Mouse (Mus musculus) limb, embryonic 15.5 days (tissue): ENCODE measurements around the gene Dnajc6. TPM values are rescaled to one million over a fixed set of nuclear protein-coding genes. Genes with fewer than 3 reads are reported as not detected.

Experiments used
- ATAC-seq: fragments of 200-750 bp; cut with Nextera tagmentation; 2 replicates; pipeline ENCODE4 v1.8.0; 2017; ENCODE audit warnings: low read depth, moderate TSS enrichment; ENCODE audit not compliant: insufficient number of reproducible peaks, low FRiP score, low TSS enrichment
- H3K27ac ChIP-seq: fragments of 300-500 bp; sonication (generic); 2 replicates; pipeline ENCODE4 v1.5.1; 2015; ENCODE audit warnings: moderate library complexity, mild to moderate bottlenecking, inconsistent platforms
- H3K27me3 ChIP-seq: fragments of 300-500 bp; sonication (generic); 2 replicates; pipeline ENCODE4 v1.6.1; 2015; ENCODE audit warnings: inconsistent platforms
- H3K36me3 ChIP-seq: fragments of 300-500 bp; sonication (generic); 2 replicates; pipeline ENCODE4 v1.6.1; 2015; ENCODE audit warnings: inconsistent platforms
- H3K4me1 ChIP-seq: fragments of 300-500 bp; sonication (generic); 2 replicates; pipeline ENCODE4 v1.6.1; 2015; ENCODE audit warnings: inconsistent platforms
- H3K4me2 ChIP-seq: fragments of 300-500 bp; sonication (generic); 2 replicates; pipeline ENCODE4 v1.6.1; 2015; ENCODE audit warnings: mild to moderate bottlenecking, inconsistent platforms
- H3K4me3 ChIP-seq: fragments of 300-500 bp; sonication (generic); 2 replicates; pipeline ENCODE4 v1.5.1; 2015; ENCODE audit warnings: mild to moderate bottlenecking, inconsistent platforms
- H3K9ac ChIP-seq: fragments of 300-500 bp; sonication (generic); 2 replicates; pipeline ENCODE4 v1.6.1; 2015; ENCODE audit warnings: inconsistent platforms
- H3K9me3 ChIP-seq: fragments of 300-500 bp; sonication (generic); 2 replicates; pipeline ENCODE4 v1.6.1; 2016; ENCODE audit warnings: inconsistent platforms
- WGBS: fragments of 180-500 bp; shearing (Covaris S2); methylation state at CpG from one replicate; pipeline ENCODE4 v1.1.7; 2015; 5-methylcytosine and 5-hydroxymethylcytosine counted together
- polyA plus RNA-seq: library from polyadenylated mRNA; unstranded; fragments of >200 nt; fragmentation: Nextera tagmentation; extraction: Ambion mirVana; gene quantifications from 2 replicates; pipeline ENCODE4 v1.2.1, GENCODE M21; 2015

The Dnajc6 gene
- polyA plus RNA-seq, 1 experiment from 2014 or later, result 1.3 TPM

DNA sequence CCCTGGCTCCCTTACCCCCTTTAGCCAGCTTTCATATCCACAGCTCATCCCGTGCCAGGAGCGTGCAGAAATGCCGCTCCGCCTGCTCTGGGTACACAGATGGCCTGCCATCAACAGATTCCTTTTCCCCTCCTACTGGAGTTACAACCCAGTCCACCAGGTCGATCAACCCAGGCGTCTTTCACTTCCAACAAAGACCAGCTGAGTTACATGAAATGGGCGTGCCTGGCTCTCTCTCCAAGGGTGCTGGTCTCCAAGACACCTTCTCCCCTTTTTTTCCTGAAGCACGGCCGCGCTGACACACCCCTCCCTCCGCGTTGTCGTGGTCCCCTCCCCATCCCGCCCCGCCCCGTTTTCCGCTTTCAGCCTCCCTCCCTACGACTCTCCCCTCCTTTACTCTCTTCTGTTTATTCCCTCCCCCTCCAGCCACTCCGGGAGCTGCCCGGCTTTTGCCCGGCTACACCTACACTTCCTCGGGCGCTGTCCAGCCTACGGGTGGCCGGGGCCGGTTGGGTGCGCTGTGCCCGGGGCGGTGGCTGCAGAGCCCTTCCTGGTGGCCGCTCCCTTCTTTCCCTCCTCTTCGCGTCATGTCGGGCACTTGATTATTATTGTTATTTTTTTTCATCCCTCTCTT lies 53.6 kb downstream of the Dnajc6 start:
- 2% methylated on average over 33 of the region's 33 CpGs for WGBS
- no peak overlapping the region for H3K9ac ChIP-seq
- peaks cover 12% of the 10 kb centered on the region for H3K4me1 ChIP-seq
- H3K4me3 ChIP-seq, result peak overlapping the region; percentile 35
- H3K27ac ChIP-seq, result no peak overlapping the region
- no peaks in the 10 kb centered on the region for H3K36me3 ChIP-seq
- peak overlapping the region; percentile 69 for H3K4me2 ChIP-seq
- peaks cover 20% of the 10 kb centered on the region for H3K27me3 ChIP-seq
- H3K9me3 ChIP-seq, result no peaks in the 10 kb centered on the region
- peak; percentile 55; the same call in 1 of the 2 replicates for ATAC-seq

DNA sequence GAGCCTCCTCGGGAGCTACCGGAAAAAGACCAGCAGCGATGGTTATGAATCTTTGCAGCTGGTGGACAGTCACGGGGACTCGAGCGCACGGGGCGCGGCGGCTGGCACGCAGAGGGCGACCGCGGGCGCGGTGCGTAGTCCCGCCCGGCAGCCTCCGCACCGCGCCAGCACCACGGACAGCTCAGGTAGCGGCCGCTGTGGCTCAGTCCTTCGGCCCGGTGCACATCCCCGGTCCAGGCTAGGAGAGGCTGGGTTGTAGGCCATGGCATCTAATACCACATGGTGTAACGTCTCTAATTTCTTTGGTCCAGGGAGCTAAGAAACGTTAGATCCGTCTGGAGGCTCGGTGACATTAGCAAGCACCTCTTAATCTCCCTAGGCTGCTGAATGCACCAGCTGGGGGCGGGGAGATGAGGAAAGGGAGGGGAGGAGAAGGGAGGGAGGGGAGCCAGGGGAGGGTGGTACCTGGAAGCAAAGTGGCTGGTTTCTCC lies 54.3 kb downstream of the Dnajc6 start:
- Histone ChIP-seq H3K27ac (no peak overlapping the region), H3K27me3 (peaks cover 20% of the 10 kb centered on the region), H3K9me3 (no peaks in the 10 kb centered on the region), H3K4me1 (peaks cover 12% of the 10 kb centered on the region), H3K4me2 (peak overlapping the region; percentile 69), H3K36me3 (no peaks in the 10 kb centered on the region), H3K4me3 (peak overlapping the region; percentile 35), H3K9ac (no peak overlapping the region)
- ATAC-seq, result no peak
- under 1% methylated on average over 33 of the region's 33 CpGs for WGBS

DNA sequence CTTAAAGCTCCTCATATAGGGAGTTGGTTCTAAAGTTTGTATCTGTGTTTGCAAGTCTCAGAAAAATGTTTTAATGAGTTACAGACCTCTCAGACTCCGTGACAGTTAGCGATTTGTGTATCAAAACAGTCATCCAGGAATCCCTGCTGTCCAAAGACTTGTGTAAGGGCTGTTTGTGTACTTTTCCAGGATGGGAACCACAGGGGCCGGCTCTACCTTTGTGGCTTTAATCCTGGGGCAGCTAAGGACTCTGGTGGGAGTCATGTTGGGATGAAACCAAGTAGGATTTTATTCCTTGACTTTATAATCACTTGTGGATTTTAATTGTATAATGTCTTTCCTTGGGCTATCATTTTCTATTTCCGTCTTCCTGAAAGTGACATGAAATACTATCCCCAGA lies 55.0 kb downstream of the Dnajc6 start:
- Histone ChIP-seq H3K4me1 (peaks cover 12% of the 10 kb centered on the region), H3K27me3 (peaks cover 20% of the 10 kb centered on the region), H3K4me2 (no peak overlapping the region), H3K9me3 (no peaks in the 10 kb centered on the region), H3K27ac (no peak overlapping the region), H3K9ac (no peak overlapping the region), H3K36me3 (no peaks in the 10 kb centered on the region), H3K4me3 (no peak overlapping the region)
- 20% methylated on average over 4 of the region's 4 CpGs for WGBS
- no peak for ATAC-seq

DNA sequence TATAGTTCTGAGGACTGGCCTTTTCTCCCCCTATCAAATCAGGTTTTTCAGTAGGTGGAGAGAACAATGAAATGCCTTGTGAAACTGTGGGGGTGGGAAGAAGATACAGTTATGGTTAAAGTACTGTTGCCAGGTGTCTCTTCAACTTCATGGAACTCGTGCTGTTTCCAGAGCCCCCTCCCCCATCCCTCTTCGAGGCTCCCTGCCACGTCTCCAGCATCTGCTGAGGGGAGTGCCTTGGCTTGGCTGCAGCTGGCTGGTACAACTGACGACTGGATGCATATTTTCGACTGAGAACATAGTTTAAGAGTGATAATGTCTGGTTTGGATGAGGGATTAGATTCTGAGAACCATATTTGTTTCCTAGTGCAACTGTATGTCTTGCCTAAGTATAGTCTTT lies 55.9 kb downstream of the Dnajc6 start:
- Histone ChIP-seq H3K4me3 (no peak overlapping the region), H3K4me2 (no peak overlapping the region), H3K9me3 (no peaks in the 10 kb centered on the region), H3K27ac (no peak overlapping the region), H3K36me3 (no peaks in the 10 kb centered on the region), H3K27me3 (peaks cover 20% of the 10 kb centered on the region), H3K4me1 (peaks cover 12% of the 10 kb centered on the region), H3K9ac (no peak overlapping the region)
- no peak for ATAC-seq
- 14% methylated on average over 5 of the region's 5 CpGs for WGBS

DNA sequence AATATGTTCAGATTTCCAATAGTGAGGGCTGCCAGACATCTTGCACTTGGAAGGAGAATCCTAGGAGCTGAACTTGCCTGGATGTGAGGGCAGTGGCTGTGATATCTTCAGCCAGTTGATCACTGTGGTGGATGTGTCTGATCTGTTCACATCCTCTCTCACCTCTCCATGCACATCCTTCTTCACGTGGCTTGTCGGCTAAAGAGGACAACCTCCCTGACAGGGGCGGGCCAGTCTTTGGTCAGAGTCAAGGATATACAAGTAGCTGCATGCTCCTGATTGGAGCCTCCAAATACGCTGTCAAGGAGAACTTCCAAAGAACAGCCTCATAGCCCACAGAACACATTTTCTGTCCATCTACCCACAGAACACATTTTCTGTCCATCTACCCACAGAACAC lies 58.6 kb downstream of the Dnajc6 start:
- H3K9ac ChIP-seq, result no peak overlapping the region
- no peak overlapping the region for H3K4me3 ChIP-seq
- no peak overlapping the region for H3K4me2 ChIP-seq
- WGBS, result 82% methylated on average over 4 of the region's 4 CpGs
- peaks cover 6% of the 10 kb centered on the region for H3K27me3 ChIP-seq
- H3K27ac ChIP-seq, result no peak overlapping the region
- H3K36me3 ChIP-seq, result no peaks in the 10 kb centered on the region
- no peak for ATAC-seq
- peaks cover 10% of the 10 kb centered on the region for H3K4me1 ChIP-seq
- no peaks in the 10 kb centered on the region for H3K9me3 ChIP-seq

DNA sequence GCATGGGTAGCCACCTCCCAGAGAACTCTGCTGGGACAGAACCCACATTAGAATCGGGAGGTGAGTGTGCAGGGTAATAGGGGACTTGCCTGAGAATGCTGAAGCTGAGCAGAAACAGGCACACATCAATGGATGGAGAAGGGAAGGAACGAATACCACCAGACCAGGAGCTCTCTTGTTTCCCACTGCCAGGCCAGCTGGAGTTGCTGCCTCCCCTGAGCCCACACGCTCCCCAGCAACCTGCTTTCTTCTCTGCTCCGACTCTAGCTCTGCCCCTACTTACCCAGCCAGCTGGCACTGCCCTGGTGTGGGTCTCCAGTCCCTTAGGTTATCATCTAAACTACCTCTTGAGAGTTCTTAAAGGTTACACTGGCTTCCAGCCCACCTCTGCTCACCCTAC lies 63.7 kb downstream of the Dnajc6 start:
- ATAC-seq, result no peak
- Histone ChIP-seq H3K4me2 (no peak overlapping the region), H3K4me1 (no peaks in the 10 kb centered on the region), H3K36me3 (no peaks in the 10 kb centered on the region), H3K27me3 (no peaks in the 10 kb centered on the region), H3K4me3 (no peak overlapping the region), H3K9ac (no peak overlapping the region), H3K27ac (no peak overlapping the region), H3K9me3 (no peaks in the 10 kb centered on the region)
- 68% methylated on average over 4 of the region's 4 CpGs for WGBS

DNA sequence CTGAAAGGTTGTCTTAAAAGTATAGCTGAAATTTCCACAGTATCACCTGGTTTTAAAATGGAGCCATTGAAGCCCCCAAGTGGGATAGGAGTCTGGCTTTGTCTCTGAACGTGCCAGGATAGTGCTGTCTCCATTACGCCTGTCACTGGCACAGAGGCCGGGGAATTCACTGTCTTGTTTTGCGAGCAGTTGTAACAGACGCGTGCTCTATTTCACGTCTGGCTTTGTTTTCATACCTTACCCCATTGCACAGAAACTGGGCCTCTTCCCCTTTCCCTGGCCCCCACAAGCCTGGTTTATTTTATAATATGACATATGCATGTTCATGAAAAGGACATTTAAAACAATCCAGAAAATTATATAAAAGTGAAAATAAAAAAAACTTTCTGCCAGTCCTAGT lies 66.4 kb downstream of the Dnajc6 start:
- ATAC-seq, result no peak
- Histone ChIP-seq H3K4me1 (no peaks in the 10 kb centered on the region), H3K36me3 (no peaks in the 10 kb centered on the region), H3K9me3 (no peaks in the 10 kb centered on the region), H3K4me3 (no peak overlapping the region), H3K27ac (no peak overlapping the region), H3K4me2 (no peak overlapping the region), H3K9ac (no peak overlapping the region), H3K27me3 (no peaks in the 10 kb centered on the region)
- WGBS, result 47% methylated on average over 7 of the region's 7 CpGs

DNA sequence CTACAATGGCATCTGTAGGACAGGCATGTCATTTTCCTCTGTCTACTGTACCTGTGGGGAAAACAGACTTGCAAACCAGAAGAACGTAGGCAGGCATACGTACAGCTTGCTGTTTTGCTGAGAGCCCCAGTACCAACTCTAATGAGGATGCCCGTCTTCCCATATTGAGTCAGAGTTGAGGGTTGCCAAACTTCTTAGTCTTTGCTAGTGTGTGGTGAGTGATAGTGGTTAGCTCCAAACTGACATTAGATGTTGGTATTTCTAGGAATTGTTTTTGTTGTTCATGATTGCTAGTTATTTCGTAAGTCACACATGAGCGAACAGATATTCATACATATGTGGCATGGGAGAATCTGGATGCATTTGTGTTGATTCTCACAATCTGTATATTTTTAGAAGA lies 67.2 kb downstream of the Dnajc6 start:
- Histone ChIP-seq H3K27me3 (no peaks in the 10 kb centered on the region), H3K4me2 (no peak overlapping the region), H3K4me3 (no peak overlapping the region), H3K27ac (no peak overlapping the region), H3K9me3 (no peaks in the 10 kb centered on the region), H3K9ac (no peak overlapping the region), H3K36me3 (no peaks in the 10 kb centered on the region), H3K4me1 (no peaks in the 10 kb centered on the region)
- ATAC-seq, result no peak
- WGBS, result 89% methylated on average over 5 of the region's 5 CpGs

DNA sequence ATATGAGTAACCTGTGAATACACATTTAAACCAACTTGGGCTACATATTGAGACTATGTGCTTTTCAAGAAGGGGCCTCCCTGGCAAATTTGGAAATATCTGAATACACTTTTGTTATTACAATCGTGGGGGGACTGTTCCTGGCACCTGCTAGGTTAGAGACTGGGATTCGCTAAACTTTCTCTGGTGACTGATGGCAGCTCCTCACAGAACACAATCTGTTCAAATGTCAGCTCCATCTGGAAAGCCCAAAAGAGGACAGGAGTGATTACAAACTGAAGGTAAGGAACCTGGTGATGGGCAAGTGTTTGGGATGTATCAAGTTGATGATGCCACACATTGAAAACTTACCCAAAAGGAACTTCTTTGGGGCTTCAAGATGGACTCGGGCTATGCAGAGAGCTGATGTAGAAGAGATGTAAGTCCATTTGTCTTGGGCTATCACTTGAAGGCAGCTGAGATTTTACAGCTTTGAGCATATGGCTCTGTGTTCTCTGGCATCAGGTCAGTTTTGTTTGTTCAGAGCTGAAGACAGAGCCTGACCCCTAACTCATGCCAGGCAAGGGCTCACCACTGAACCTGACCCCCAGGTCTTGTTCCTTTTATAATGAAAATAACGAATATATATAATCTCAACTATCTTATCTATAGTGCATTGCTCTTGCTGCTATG lies 68.4 kb downstream of the Dnajc6 start:
- ATAC-seq, result no peak
- no peak overlapping the region for H3K4me3 ChIP-seq
- no peaks in the 10 kb centered on the region for H3K4me1 ChIP-seq
- no peak overlapping the region for H3K9ac ChIP-seq
- no peaks in the 10 kb centered on the region for H3K27me3 ChIP-seq
- H3K36me3 ChIP-seq, result no peaks in the 10 kb centered on the region
- no peak overlapping the region for H3K27ac ChIP-seq
- H3K4me2 ChIP-seq, result no peak overlapping the region
- no peaks in the 10 kb centered on the region for H3K9me3 ChIP-seq
- WGBS, result 82% methylated on average over 4 of the region's 4 CpGs

DNA sequence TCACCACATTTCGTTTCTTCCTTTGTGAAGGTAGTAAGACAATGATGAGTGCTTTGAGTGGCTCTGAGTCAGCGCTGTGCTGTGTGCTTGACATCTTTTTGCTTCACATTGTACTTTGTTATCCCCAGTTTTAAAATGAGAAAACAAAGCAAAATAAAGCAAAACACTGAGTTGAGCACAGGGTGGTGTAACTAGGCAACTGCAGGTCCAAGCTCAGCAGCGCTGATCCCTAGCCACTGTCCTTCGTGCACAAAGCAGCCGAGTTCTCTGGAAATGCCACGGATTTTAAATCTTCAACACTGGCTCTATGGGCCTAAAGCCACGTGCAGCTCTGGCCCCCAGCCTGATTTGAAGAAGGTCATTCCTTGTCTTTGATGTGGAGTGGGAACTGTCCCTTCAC lies 72.6 kb downstream of the Dnajc6 start:
- 77% methylated on average over 7 of the region's 7 CpGs for WGBS
- Histone ChIP-seq H3K27ac (no peak overlapping the region), H3K36me3 (no peaks in the 10 kb centered on the region), H3K9ac (no peak overlapping the region), H3K4me3 (no peak overlapping the region), H3K27me3 (no peaks in the 10 kb centered on the region), H3K4me1 (no peaks in the 10 kb centered on the region), H3K4me2 (no peak overlapping the region), H3K9me3 (no peaks in the 10 kb centered on the region)
- ATAC-seq, result no peak

DNA sequence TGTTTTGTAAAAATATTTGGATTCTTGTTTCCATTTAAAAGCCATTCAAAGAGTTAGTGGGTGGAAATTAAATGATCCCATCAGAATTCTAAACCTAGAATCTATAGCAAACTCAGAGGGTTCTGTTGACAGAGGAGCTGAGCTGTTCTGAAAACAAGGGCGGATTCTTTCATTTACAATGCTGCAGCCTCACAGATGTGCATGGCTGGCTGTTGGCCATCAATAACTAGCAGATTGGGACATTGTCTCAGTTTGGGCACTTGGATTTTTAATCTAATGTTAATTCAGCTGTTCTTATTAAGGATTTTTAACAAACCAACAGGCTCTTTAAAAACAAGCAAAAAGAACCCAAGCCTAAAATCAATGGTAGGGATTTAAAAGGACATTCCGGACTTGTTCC lies 75.7 kb downstream of the Dnajc6 start:
- H3K9ac ChIP-seq, result no peak overlapping the region

DNA sequence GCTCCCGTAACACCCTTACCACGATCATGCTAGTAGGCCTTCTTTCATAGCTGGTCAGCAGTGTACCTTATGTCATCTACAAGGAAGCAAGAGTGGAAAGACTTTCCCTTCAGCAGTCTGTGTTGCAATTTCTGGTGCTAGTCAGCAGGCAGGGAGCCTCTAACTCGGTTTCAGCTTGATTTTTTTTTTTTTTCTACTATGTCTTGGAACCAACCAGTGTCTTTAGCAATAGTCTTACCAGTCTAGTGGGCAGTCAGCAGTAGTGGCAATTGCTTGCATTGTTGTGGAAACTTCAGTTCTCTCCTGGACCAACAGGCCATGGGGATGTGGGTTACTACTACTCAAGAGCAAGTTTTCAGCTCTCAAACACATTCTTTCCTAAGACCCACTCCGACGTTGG lies 78.9 kb downstream of the Dnajc6 start:
- Histone ChIP-seq H3K4me1 (no peaks in the 10 kb centered on the region), H3K9me3 (no peaks in the 10 kb centered on the region), H3K4me2 (no peak overlapping the region), H3K27ac (no peak overlapping the region), H3K4me3 (no peak overlapping the region), H3K9ac (no peak overlapping the region), H3K27me3 (no peaks in the 10 kb centered on the region), H3K36me3 (no peaks in the 10 kb centered on the region)
- no peak for ATAC-seq
- WGBS, result 82% methylated on average over 5 of the region's 5 CpGs

More for the DNA sequence above, 75.7 kb downstream of the Dnajc6 start:
- WGBS, result 67% methylated on average over 2 of the region's 2 CpGs
- no peak overlapping the region for H3K4me3 ChIP-seq
- no peaks in the 10 kb centered on the region for H3K4me1 ChIP-seq
- no peak overlapping the region for H3K27ac ChIP-seq
- no peak overlapping the region for H3K4me2 ChIP-seq
- no peak for ATAC-seq
- no peaks in the 10 kb centered on the region for H3K9me3 ChIP-seq
- H3K36me3 ChIP-seq, result no peaks in the 10 kb centered on the region
- no peaks in the 10 kb centered on the region for H3K27me3 ChIP-seq
